Mouse (Mus musculus): Measurements from ENCODE around the gene Aspscr1.
"Not testable (repeated sequence)": the region's sequence is repeated elsewhere in the genome, so short reads cannot be mapped to it uniquely, and the experiment has no call there.

Aspscr1 gene

GRCm38 (mm10) chr11:120641869-120642268 is 30.9 kb upstream of the Aspscr1 start:
- DNase-seq (ENCODE audit: low read depth, low spot score) = no peak

DNA sequence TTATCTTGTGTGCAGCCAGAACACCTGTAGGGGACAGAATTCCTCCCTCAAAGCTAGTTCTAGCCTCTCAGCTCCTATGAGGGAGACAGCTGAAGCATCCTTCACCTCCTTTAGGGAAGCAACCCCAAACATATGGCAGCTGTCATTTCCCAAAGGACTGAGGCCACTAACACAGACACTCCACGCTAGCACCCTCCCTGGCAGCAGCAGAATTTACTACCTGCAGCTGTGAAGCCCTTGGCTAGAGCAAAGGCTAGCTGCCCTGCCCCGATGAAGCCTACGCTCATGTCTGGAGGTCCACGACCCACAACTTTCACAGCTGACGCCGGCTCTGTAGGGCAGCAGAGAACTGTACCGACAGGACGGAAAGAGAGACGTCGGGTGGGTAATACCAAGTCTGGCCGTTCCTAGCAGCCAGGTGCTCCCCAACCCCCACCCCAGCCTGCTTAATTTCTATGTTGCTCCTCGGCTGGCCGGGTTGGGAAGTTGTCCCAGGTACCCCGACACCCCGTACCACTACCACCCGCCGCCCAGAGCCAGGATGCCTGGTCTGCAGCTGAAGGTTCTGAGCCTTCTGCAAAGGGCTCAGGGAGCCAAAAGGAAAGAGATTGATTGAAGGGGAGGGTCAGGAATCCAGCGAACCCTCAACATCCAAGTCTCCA is 29.7 kb upstream of the Aspscr1 start:
- DNase-seq (ENCODE audit: low read depth, low spot score) = no peak

DNA sequence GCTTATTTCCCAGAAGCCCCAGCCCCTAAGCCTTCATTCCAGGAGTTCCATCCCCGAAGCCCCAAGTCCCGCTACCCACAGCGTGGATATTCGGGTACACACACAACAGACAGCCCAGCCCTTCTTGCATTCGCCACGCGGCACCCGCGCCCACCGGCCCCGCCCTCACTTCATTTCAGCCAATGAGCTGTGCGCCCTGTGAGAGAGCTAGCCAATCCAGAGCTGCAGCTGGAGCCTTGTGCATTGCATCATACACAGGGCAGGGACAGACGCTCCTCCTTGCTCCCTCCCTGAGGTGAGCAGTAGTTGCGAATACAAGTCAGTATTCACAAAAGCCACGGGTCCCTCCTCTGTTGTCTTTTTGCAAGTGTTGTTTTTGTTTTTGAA is 29.2 kb upstream of the Aspscr1 start, which contains the start of gene Pycr1:
Gene Pycr1, minus strand, starts transcription at position 169 of the 387 bp plus-strand sequence.
- DNase-seq (ENCODE audit: low read depth, low spot score) = peak; percentile 84

DNA sequence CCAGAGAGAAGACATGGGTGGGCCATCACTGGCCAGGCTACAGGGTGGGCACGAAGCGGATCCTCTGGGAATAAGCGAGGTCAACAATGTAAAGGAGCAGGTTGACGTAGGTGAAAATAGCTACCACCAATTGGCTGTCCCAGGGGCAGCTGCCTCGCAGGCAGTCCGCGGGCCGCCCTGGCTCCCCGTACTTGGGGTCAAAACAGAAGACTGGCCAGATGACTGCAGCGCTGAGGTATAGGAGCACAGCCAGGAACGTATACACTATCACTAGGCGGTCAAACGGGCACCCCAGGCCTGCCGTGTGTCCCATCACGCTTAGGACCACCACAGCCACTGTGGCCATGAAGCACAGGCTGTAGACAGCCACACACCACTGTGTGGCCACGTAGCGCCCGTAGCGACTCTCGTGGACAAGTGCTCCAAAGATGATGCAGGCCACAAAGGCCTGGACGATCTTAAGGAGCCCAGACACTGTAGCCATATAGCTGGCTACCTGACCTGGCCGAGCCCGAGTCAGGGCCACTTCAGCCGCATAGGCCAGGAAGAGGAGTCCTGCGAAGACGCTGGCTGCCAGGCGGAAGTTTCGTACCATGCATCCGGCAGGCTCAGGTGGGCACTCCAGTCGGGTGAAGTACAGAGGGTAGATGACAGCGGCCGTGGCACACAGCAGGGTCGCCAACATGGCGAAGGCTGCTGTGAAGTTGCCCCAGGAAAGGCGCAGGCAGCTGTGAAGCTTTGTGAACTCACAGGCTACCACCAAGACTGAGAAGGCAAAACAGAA is 25.5 kb upstream of the Aspscr1 start:
- DNase-seq (ENCODE audit: low read depth, low spot score) = no peak

DNA sequence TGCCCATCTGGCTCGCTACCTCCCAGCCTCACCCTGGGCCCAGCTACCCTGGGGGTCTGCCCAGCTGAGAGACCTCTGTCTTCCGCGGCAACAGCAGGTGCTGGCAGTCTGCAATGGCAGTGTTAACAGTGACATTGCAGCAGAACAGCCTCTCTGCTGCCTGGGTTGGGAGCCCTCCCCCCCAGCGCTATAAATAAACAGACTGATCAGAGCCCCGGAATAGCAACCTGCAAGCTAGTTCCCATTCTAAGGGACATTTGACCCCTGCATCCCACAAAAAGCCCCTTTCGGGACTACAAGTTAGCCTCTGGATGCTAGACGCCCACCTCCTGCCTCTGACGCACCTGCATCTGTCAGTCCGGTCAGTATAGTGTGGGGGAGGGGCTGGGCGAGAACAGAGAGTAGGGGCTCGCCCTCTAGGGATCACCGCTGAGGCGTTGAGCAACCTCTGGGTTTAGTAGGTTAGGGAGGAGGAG is 24.7 kb upstream of the Aspscr1 start, which contains the start of gene Myadml2:
Gene Myadml2, minus strand, starts transcription at position 158 of the 476 bp plus-strand sequence.
- no peak for DNase-seq (ENCODE audit: low read depth, low spot score)

DNA sequence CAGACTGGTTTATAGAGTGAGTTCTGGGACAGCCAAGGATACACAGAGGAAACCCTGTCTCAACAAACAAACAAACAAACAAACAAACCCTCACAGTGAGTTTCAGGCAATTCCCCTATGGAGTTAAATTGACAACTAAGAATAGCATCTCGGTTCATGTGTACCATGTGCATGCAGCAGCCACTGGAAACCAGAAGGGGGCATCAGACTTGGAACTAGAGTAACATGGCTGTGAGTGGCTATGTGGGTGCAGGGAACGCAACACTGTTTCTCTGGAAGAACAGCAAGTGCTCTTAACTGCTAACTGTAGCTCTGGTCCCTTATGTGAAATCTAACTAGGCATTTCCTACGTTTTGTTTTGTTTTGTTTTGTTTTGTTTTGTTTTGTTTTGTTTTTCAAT is 20.9 kb upstream of the Aspscr1 start:
- no peak for DNase-seq (ENCODE audit: low read depth, low spot score)

DNA sequence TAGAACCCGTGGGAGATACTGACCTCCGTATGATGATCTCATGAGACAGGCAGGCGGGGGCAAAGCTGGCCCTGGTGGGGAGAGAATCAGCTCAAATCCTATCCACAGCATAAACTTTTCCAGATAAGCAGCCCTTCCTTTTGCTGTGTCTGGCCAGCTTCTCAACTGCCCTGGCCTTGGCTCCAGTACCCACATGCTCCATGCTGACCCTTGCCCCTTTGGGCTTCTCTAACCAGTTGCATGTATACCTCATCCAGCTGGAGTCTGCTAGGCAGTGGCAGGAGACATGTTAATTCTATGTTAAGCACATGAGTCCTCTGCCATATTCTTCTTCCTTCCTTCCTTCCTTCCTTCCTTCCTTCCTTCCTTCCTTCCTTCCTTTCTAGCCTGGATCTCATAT is 18.0 kb upstream of the Aspscr1 start:
- DNase-seq (ENCODE audit: low read depth, low spot score) = no peak

GRCm38 (mm10) chr11:120657301-120657700 is 15.5 kb upstream of the Aspscr1 start:
- no peak for DNase-seq (ENCODE audit: low read depth, low spot score)

DNA sequence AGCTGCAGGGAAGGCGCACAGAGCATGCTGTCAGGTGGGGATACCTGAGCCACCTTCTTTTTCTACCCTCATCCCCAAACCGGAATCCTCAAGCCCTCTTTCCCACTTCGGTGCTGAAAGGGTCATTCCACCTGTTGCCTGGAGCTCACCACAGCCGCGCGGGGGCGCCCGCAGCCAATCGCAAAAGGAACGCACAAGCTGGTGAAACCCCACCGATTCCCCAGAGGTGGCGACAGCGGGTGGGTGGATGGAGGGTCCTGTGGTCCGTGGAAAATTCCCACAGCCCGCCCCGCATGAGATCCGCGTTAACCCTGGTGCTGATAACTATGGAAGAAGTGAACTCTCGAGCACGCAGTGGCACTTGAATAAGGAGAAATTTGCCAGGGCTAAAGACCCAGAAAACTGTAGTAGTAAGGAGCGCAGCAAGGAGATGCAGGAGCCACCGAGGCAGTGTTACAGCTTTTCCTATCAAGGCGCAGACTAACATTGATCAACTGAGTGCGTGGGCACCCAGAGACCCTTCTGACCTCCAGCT is 13.8 kb upstream of the Aspscr1 start:
- no peak for DNase-seq (ENCODE audit: low read depth, low spot score)

- DNase-seq (ENCODE audit: low read depth, low spot score) = no peak
Observed at GRCm38 (mm10) chr11:120659509-120660300, 13.1 kb upstream of the Aspscr1 start.

GRCm38 (mm10) chr11:120660301-120661075 is 12.3 kb upstream of the Aspscr1 start:
- DNase-seq (ENCODE audit: low read depth, low spot score) = no peak

DNA sequence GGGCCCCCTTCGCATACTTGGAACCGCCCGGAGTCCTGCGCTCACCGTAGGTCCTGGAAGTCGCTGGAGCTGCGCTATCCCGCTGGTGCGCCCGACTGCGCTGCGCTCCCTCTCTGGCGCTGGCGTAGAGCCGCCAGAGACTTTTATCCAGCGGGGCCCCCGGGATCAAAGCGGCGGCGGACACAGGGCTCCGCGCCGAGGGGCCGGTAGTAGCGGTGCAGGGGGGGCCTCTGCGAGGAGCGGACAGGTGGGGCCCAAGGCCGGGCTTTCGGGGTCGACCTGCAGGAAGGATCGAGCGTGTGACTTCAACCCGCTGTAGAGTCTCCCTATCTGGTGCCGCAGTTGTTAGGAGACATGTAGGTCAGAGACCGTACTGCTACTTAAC is 11.7 kb upstream of the Aspscr1 start, which contains the start of gene Notum:
Gene Notum, minus strand, starts transcription at position 100 of the 385 bp plus-strand sequence.
- no peak for DNase-seq (ENCODE audit: low read depth, low spot score)

DNA sequence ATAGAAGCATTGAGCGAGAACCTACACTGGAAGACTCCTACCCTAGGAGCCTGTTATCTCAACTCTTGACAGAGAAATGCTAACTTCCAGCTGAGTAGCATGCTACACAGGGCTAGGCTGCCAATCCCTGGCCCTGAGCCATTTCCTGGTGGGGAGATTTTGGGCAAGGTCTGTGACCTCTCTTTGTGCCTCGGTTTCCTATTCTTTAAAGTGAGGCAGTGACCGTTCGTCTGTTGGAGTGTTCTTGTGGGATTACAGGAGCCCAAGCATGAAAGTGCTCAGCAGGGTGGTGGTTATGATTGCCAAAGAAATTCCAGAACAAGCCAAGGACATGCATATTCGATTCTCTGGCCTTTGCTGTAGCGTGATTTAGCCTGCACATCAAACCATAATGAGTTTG is 10.0 kb upstream of the Aspscr1 start:
- DNase-seq (ENCODE audit: low read depth, low spot score) = no peak

- DNase-seq (ENCODE audit: low read depth, low spot score) = no peak
Observed at GRCm38 (mm10) chr11:120663714-120664113, 9.1 kb upstream of the Aspscr1 start.

- DNase-seq (ENCODE audit: low read depth, low spot score) = no peak
Observed at GRCm38 (mm10) chr11:120665406-120665805, 7.4 kb upstream of the Aspscr1 start.

- no peak for DNase-seq (ENCODE audit: low read depth, low spot score)
Observed at GRCm38 (mm10) chr11:120666617-120667016, 6.2 kb upstream of the Aspscr1 start.

DNA sequence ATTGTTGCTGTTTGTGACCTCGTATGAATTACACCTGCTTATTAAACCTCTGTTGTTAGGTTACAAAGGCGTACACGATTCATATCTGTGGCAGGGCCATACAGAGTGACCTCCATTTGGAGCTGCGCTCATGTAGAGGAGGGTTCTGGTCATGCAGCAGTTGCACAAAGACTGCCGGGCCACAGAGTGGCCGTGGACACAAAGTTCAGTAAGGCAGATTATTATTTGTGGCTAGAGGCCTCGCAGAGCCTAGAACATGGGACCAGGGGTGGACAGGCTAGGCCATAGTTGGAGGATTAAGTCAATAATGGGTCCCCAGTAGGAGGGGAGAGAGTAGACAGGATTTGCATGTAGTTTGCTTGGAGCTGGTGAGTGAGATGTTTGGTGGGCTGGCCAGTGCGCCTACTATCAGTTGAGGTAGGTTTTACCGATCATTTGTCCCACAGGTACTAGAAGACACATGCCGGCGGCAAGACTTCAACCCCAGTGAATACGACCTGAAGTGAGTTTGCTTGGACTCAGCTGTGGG is 885 bp downstream of the Aspscr1 start:
- DNase-seq (ENCODE audit: low read depth, low spot score) = no peak

DNA sequence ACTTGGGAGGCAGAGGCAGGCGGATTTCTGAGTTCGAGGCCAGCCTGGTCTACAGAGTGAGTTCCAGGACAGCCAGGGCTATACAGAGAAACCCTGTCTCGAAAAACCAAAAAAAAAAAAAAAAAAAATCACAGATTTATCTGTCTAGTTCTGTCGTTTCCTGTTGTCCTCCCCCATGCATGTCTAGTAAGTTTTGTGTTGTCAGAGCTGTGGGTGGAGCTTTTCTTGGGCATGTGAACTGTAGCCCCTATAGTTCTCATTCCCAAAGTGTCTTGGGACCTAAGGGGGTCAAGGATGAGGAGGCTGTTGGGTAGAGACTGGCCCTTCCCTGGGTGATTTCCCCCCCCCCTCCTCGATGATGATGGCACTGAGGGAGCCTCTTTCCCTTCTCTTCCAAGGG is 3.1 kb downstream of the Aspscr1 start:
- DNase-seq (ENCODE audit: low read depth, low spot score) = not testable (repeated sequence)

GRCm38 (mm10) chr11:120676951-120677350 is 4.2 kb downstream of the Aspscr1 start:
- no peak for DNase-seq (ENCODE audit: low read depth, low spot score)

DNA sequence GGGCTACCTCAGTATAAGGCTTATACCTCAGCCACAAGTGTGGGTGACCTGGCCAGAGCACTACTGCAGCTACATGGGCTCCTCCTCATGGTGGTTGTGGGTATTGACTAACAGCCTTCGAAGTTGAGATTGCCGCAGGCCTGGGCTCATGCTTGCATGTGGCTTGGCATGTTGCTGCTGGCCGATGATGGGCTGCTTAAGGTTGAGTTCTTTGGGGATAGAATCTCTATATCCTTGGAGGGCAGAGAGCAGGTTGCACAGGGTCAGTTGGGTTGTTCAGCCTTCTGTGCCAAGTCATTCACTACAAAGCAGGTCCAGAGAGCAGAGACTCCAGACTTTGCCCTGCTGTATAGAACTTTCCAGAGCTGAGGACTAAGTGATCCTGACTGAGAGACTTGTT is 7.1 kb downstream of the Aspscr1 start:
- DNase-seq (ENCODE audit: low read depth, low spot score) = no peak

- no peak for DNase-seq (ENCODE audit: low read depth, low spot score)
Observed at GRCm38 (mm10) chr11:120682683-120683082, 9.9 kb downstream of the Aspscr1 start.
